Mouse (Mus musculus) heart, embryonic 14.5 days (tissue): ENCODE data around the gene Bnc2. TPM values are rescaled to one million over a fixed set of nuclear protein-coding genes. Genes with fewer than 3 reads are reported as not detected.

Source experiments
- ATAC-seq: fragments of 200-750 bp; cut with Nextera tagmentation; 2 replicates; pipeline ENCODE4 v1.8.0; 2017; ENCODE audit warnings: low read depth, moderate TSS enrichment; ENCODE audit not compliant: insufficient number of reproducible peaks, insufficient read depth, low FRiP score
- H3K27ac ChIP-seq, 2 experiments: fragments of 200-500 bp in 1 of 2; fragments of 300-500 bp in 1 of 2; sonication (generic) in 1 of 2; replicated peaks in 1 of 2; 2 replicates each; pipeline ENCODE4 v1.5.1; 2012 to 2014; ENCODE audit warnings: low read depth in 2 of 2, low read length in 2 of 2, control low read depth in 1 of 2, mild to moderate bottlenecking in 1 of 2, mixed read lengths in 1 of 2; ENCODE audit not compliant: control insufficient read depth in 1 of 2, insufficient read depth in 1 of 2
- H3K27me3 ChIP-seq: fragments of 300-500 bp; sonication (generic); 2 replicates; pipeline ENCODE4 v1.6.1; 2014; ENCODE audit warnings: mild to moderate bottlenecking, low read length, control low read depth; ENCODE audit not compliant: control insufficient read depth, insufficient read depth
- H3K36me3 ChIP-seq: fragments of 300-500 bp; sonication (generic); 2 replicates; pipeline ENCODE4 v1.6.1; 2014; ENCODE audit warnings: mild to moderate bottlenecking, control low read depth, low read length, mixed read lengths; ENCODE audit not compliant: control insufficient read depth, insufficient read depth
- H3K4me1 ChIP-seq, 2 experiments: fragments of 200-500 bp in 1 of 2; fragments of 300-500 bp in 1 of 2; sonication (generic) in 1 of 2; 2 replicates each; pipeline ENCODE4 v1.6.1; 2012 to 2014; ENCODE audit warnings: low read length in 2 of 2, control low read depth in 1 of 2, mixed read lengths in 1 of 2; ENCODE audit not compliant: control insufficient read depth in 2 of 2, insufficient read depth in 2 of 2
- H3K4me2 ChIP-seq: fragments of 300-500 bp; sonication (generic); 2 replicates; pipeline ENCODE4 v1.6.1; 2014; ENCODE audit warnings: mild to moderate bottlenecking, low read length
- H3K4me3 ChIP-seq, 2 experiments: fragments of 200-500 bp in 1 of 2; fragments of 300-500 bp in 1 of 2; sonication (generic) in 1 of 2; 2 replicates each; pipeline ENCODE4 v1.5.1; 2012 to 2014; ENCODE audit warnings: low read length in 2 of 2, mild to moderate bottlenecking in 2 of 2, control low read depth in 1 of 2, low read depth in 1 of 2, moderate library complexity in 1 of 2; ENCODE audit not compliant: control insufficient read depth in 1 of 2, insufficient read depth in 1 of 2
- H3K9ac ChIP-seq: fragments of 300-500 bp; sonication (generic); 2 replicates; pipeline ENCODE4 v1.6.1; 2014; ENCODE audit warnings: mild to moderate bottlenecking, low read length
- H3K9me3 ChIP-seq: fragments of 300-500 bp; sonication (generic); 2 replicates; pipeline ENCODE4 v1.6.1; 2016; ENCODE audit warnings: low read length, control low read depth; ENCODE audit not compliant: control insufficient read depth
- WGBS: fragments of 180-500 bp; shearing (Covaris S2); extraction: QIAGEN DNeasy Blood & Tissue Kit; methylation state at CpG from one replicate; pipeline ENCODE4 v1.1.7; 2014; 5-methylcytosine and 5-hydroxymethylcytosine counted together
- polyA plus RNA-seq: library from polyadenylated mRNA; unstranded; fragments of >200 nt; fragmentation: Nextera tagmentation; extraction: Ambion mirVana; gene quantifications from 2 replicates; pipeline ENCODE4 v1.2.1, GENCODE M21; 2014

Bnc2 gene
- polyA plus RNA-seq, 1 experiment from 2014 or later = 0.92 TPM

DNA sequence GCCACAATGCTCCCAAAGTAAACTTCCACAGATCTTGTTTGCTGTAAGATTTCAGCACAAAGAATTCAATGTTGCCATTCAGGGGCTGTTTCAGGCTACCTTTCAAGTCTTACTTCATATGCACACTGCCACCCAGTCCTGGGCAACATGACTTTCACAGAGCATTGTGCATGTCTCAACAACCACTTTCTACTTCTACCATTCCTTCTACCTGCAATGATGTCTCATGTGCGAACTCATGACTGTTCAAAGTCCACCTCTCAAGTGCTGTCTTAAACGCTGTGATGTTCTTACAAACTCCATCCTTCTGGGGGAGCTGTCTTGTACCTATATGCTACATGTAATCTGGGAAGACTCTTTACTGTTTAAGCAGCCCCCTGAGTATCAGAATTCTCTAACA lies 363.7 kb downstream of the Bnc2 start:
- WGBS = 69% methylated on average over 2 of the region's 2 CpGs
- Histone ChIP-seq H3K27ac (no peak overlapping the region), H3K4me3 (no peak overlapping the region)

DNA sequence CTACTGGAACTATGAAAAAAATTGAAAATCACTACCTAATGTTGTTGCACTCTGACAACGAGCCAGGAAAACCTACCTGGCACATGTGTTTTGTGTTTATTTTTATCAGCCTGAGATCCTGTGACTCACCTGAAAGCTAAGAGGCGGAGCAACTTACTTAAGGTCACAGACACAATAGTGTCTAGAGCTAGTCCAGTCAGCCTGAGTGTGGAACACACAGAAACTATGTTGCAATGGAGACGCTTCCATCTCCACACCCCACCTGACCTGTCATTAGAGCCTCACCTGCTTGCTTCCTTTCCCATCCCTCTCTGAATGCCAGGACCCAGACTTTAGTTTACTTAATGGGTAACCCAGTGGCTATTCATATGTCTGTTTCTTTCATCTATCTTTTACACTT lies 364.2 kb downstream of the Bnc2 start:
- WGBS = 84% methylated on average over 3 of the region's 3 CpGs
- Histone ChIP-seq H3K27me3 (no peaks in the 10 kb centered on the region), H3K9ac (no peak overlapping the region), H3K4me3 (no peak overlapping the region), H3K36me3 (no peaks in the 10 kb centered on the region), H3K9me3 (no peaks in the 10 kb centered on the region), H3K4me2 (no peak overlapping the region), H3K4me1 (peaks cover 3 to 4% of the 10 kb centered on the region in 2 experiments; a peak in 2 of 4 replicates), H3K27ac (no peak overlapping the region)
- no peak for ATAC-seq

More for the DNA sequence above, 363.7 kb downstream of the Bnc2 start:
- Histone ChIP-seq H3K9ac (no peak overlapping the region), H3K4me2 (no peak overlapping the region), H3K27me3 (no peaks in the 10 kb centered on the region), H3K4me1 (peaks cover 3 to 4% of the 10 kb centered on the region in 2 experiments; a peak in 2 of 4 replicates), H3K9me3 (no peaks in the 10 kb centered on the region), H3K36me3 (no peaks in the 10 kb centered on the region)
- ATAC-seq = no peak

GRCm38 (mm10) chr4:84308226-84308862 lies 366.7 kb downstream of the Bnc2 start:
- Histone ChIP-seq H3K9ac (no peak overlapping the region), H3K4me1 (peaks cover 3 to 4% of the 10 kb centered on the region in 2 experiments; a peak in 2 of 4 replicates), H3K9me3 (no peaks in the 10 kb centered on the region), H3K36me3 (no peaks in the 10 kb centered on the region), H3K4me3 (no peak overlapping the region), H3K27me3 (no peaks in the 10 kb centered on the region), H3K27ac (no peak overlapping the region), H3K4me2 (no peak overlapping the region)
- 29% methylated on average over 4 of the region's 4 CpGs for WGBS
- ATAC-seq = no peak

GRCm38 (mm10) chr4:84306928-84307606 lies 368.0 kb downstream of the Bnc2 start:
- ATAC-seq = no peak
- no peaks in the 10 kb centered on the region for H3K36me3 ChIP-seq
- no peaks in the 10 kb centered on the region for H3K27me3 ChIP-seq
- no peak overlapping the region for H3K4me2 ChIP-seq
- 82% methylated on average over 9 of the region's 9 CpGs for WGBS
- H3K9me3 ChIP-seq = 0 out of 2 replicates have a peak, but pooled peaks cover under 1% of the 10 kb centered on the region
- peaks cover 3 to 4% of the 10 kb centered on the region in 2 experiments; a peak in 2 of 4 replicates for H3K4me1 ChIP-seq
- H3K27ac ChIP-seq = no peak overlapping the region
- no peak overlapping the region for H3K4me3 ChIP-seq
- H3K9ac ChIP-seq = no peak overlapping the region

DNA sequence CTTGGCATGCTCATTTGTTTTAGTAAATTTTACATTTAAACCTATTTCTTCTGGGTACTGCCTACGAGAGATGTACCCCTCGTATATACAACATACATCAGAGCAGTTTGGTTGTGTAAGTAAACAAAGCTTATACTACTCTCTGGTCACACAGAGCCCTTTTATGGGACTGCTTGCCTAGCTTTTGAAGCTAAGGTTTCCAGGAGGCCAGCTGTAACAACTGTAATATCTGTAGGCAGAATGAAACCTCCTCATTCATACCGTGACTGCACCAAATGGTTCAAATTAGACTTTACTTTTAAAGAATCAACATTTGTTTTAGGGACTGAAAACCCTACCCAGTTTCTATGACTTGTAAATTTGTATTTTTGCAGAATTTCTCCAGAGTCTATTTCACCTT lies 372.1 kb downstream of the Bnc2 start:
- WGBS = 83% methylated on average over 3 of the region's 3 CpGs

GRCm38 (mm10) chr4:84285153-84285552 lies 389.9 kb downstream of the Bnc2 start:
- 0 out of 4 replicates have a peak, but pooled peaks cover 0 to 3% of the 10 kb centered on the region in 2 experiments for H3K4me1 ChIP-seq
- 0 out of 2 replicates have a peak, but pooled peaks cover 3% of the 10 kb centered on the region for H3K27me3 ChIP-seq
- H3K9me3 ChIP-seq = no peaks in the 10 kb centered on the region
- H3K27ac ChIP-seq = no peak overlapping the region
- H3K36me3 ChIP-seq = no peaks in the 10 kb centered on the region
- ATAC-seq = no peak
- H3K4me2 ChIP-seq = no peak overlapping the region
- 89% methylated on average over 5 of the region's 5 CpGs for WGBS
- no peak overlapping the region for H3K9ac ChIP-seq
- no peak overlapping the region for H3K4me3 ChIP-seq

More for the DNA sequence above, 372.1 kb downstream of the Bnc2 start:
- no peak for ATAC-seq
- Histone ChIP-seq H3K4me1 (no peaks in the 10 kb centered on the region), H3K4me2 (no peak overlapping the region), H3K27ac (no peak overlapping the region), H3K27me3 (no peaks in the 10 kb centered on the region), H3K4me3 (no peak overlapping the region), H3K9ac (no peak overlapping the region), H3K36me3 (no peaks in the 10 kb centered on the region), H3K9me3 (peaks cover 9% of the 10 kb centered on the region)

- Histone ChIP-seq H3K9me3 (no peaks in the 10 kb centered on the region), H3K4me2 (no peak overlapping the region), H3K27me3 (0 out of 2 replicates have a peak, but pooled peaks cover 3% of the 10 kb centered on the region), H3K27ac (no peak overlapping the region), H3K4me1 (peaks cover 4 to 9% of the 10 kb centered on the region in 2 experiments; a peak in 2 of 4 replicates), H3K9ac (no peak overlapping the region), H3K4me3 (no peak overlapping the region), H3K36me3 (no peaks in the 10 kb centered on the region)
- WGBS = 60% methylated on average over 2 of the region's 2 CpGs
- no peak for ATAC-seq
Observed at GRCm38 (mm10) chr4:84282651-84283050, 392.4 kb downstream of the Bnc2 start.
